ENCODE assay signal across 25 mouse cellular contexts in genomic region chr6:30702881-30703280, GRCm38 (mm10). TPM values are rescaled to one million over a fixed set of nuclear protein-coding genes. Genes with fewer than 3 reads are reported as not detected.
DNase-seq lines count a peak whose midpoint lies in the region; ATAC-seq lines count a peak whose summit lies in the region.
"Had no signal": no experiment of that assay in that cellular context is flagged by ENCODE, and none has a peak within 500 bp of the region (broad histone marks: within the 10 kb centered on the region; RNA-seq: fewer than 3 reads in every experiment).

No protein-coding gene starts in this region.

- no peak overlapping the region for H3K4me3 ChIP-seq in midbrain, embryonic 11.5 days (ENCODE audit: low read depth, low read length)
- H3K4me3 ChIP-seq in midbrain, embryonic 16.5 days (ENCODE audit: low read depth, low read length): no peak overlapping the region
- no peak overlapping the region for H3K4me3 ChIP-seq in limb, embryonic 11.5 days (ENCODE audit: low read depth, low read length)
- H3K4me3 ChIP-seq in stomach, embryonic 16.5 days (replicated peaks; ENCODE audit: low read length): no peak overlapping the region
- H3K4me3 ChIP-seq: embryonic facial prominence, embryonic 15.5 days; hindbrain, embryonic 10.5 days; left cerebral cortex, adult 2 months; limb, embryonic 15.5 days had no signal

- WGBS in midbrain, embryonic 11.5 days: 91% methylated on average over 6 of the region's 6 CpGs
- 79% methylated on average over 6 of the region's 6 CpGs for WGBS in midbrain, embryonic 16.5 days
- 33% methylated on average over 6 of the region's 6 CpGs for WGBS in limb, embryonic 11.5 days
- 67% methylated on average over 6 of the region's 6 CpGs for WGBS in stomach, embryonic 16.5 days

- peaks cover 4% of the 10 kb centered on the region for H3K4me1 ChIP-seq in midbrain, embryonic 11.5 days (ENCODE audit: control insufficient read depth, insufficient read depth, low read length)
- H3K4me1 ChIP-seq in midbrain, embryonic 16.5 days (ENCODE audit: control insufficient read depth, insufficient read depth, low read length): no peaks in the 10 kb centered on the region
- H3K4me1 ChIP-seq in limb, embryonic 11.5 days (ENCODE audit: control insufficient read depth, insufficient read depth, low read length): peaks cover 17% of the 10 kb centered on the region
- peaks cover 10% of the 10 kb centered on the region for H3K4me1 ChIP-seq in stomach, embryonic 16.5 days (ENCODE audit: control insufficient read depth, insufficient read depth, low read length)

- no peaks in the 10 kb centered on the region for H3K9me3 ChIP-seq in midbrain, embryonic 11.5 days (ENCODE audit: control insufficient read depth, low read length)
- no peaks in the 10 kb centered on the region for H3K9me3 ChIP-seq in midbrain, embryonic 16.5 days (replicated peaks; ENCODE audit: control insufficient read depth, low read length, poor library complexity, severe bottlenecking)
- H3K9me3 ChIP-seq in limb, embryonic 11.5 days (ENCODE audit: control insufficient read depth, low read length): no peaks in the 10 kb centered on the region
- no peaks in the 10 kb centered on the region for H3K9me3 ChIP-seq in stomach, embryonic 16.5 days (replicated peaks; ENCODE audit: control insufficient read depth, low read length)
- H3K9me3 ChIP-seq: embryonic facial prominence, embryonic 15.5 days; hindbrain, embryonic 10.5 days; limb, embryonic 15.5 days had no signal

- intact Hi-C loops in heart, postnatal 14 days (cut with DNase I): no loop called here
- intact Hi-C loops in left cerebral cortex, postnatal 10 days (cut with DNase I): no loop called here

- H3K9ac ChIP-seq in midbrain, embryonic 11.5 days (ENCODE audit: low read length): no peak overlapping the region
- no peak overlapping the region for H3K9ac ChIP-seq in midbrain, embryonic 16.5 days (ENCODE audit: low read depth, low read length)
- H3K9ac ChIP-seq in limb, embryonic 11.5 days (ENCODE audit: low read length): no peak overlapping the region
- no peak overlapping the region for H3K9ac ChIP-seq in stomach, embryonic 16.5 days (ENCODE audit: low read length)
- H3K9ac ChIP-seq: embryonic facial prominence, embryonic 15.5 days; limb, embryonic 15.5 days; liver, embryonic 14.5 days; lung, embryonic 14.5 days had no signal

- H3K36me3 ChIP-seq in midbrain, embryonic 11.5 days (ENCODE audit: control insufficient read depth, insufficient read depth, low read length): no peaks in the 10 kb centered on the region
- no peaks in the 10 kb centered on the region for H3K36me3 ChIP-seq in midbrain, embryonic 16.5 days (ENCODE audit: control insufficient read depth, insufficient read depth, low read length)
- H3K36me3 ChIP-seq in limb, embryonic 11.5 days (ENCODE audit: control insufficient read depth, insufficient read depth, low read length): no peaks in the 10 kb centered on the region
- H3K36me3 ChIP-seq in stomach, embryonic 16.5 days (ENCODE audit: control insufficient read depth, insufficient read depth, low read length): no peaks in the 10 kb centered on the region
- H3K36me3 ChIP-seq: embryonic facial prominence, embryonic 15.5 days; hindbrain, embryonic 10.5 days; limb, embryonic 15.5 days had no signal

- no peaks in the 10 kb centered on the region for H3K27me3 ChIP-seq in midbrain, embryonic 11.5 days (ENCODE audit: control insufficient read depth, insufficient read depth, low read length)
- no peaks in the 10 kb centered on the region for H3K27me3 ChIP-seq in midbrain, embryonic 16.5 days (ENCODE audit: control insufficient read depth, insufficient read depth, low read depth, low read length)
- no peaks in the 10 kb centered on the region for H3K27me3 ChIP-seq in limb, embryonic 11.5 days (ENCODE audit: control insufficient read depth, insufficient read depth, low read length)
- H3K27me3 ChIP-seq in stomach, embryonic 16.5 days (ENCODE audit: control insufficient read depth, insufficient read depth, low read length): no peaks in the 10 kb centered on the region
- H3K27me3 ChIP-seq: embryonic facial prominence, embryonic 15.5 days; limb, embryonic 15.5 days had no signal

- H3K27ac ChIP-seq in midbrain, embryonic 11.5 days (ENCODE audit: low read depth, low read length): no peak overlapping the region
- H3K27ac ChIP-seq in midbrain, embryonic 16.5 days (ENCODE audit: low read length): no peak overlapping the region
- peak overlapping the region; percentile 74 for H3K27ac ChIP-seq in limb, embryonic 11.5 days (replicated peaks; ENCODE audit: low read depth, low read length)
- H3K27ac ChIP-seq in stomach, embryonic 16.5 days (ENCODE audit: low read length): peak overlapping the region; percentile 75; the same call in 1 of the 2 replicates
- H3K27ac ChIP-seq: hindbrain, embryonic 10.5 days; hindbrain, postnatal 0 days; left cerebral cortex, adult 2 months; liver, embryonic 14.5 days had no signal

- no peak overlapping the region for H3K4me2 ChIP-seq in midbrain, embryonic 11.5 days
- no peak overlapping the region for H3K4me2 ChIP-seq in midbrain, embryonic 16.5 days (ENCODE audit: low read length)
- H3K4me2 ChIP-seq in limb, embryonic 11.5 days (ENCODE audit: low read depth, severe bottlenecking): no peak overlapping the region
- no peak overlapping the region for H3K4me2 ChIP-seq in stomach, embryonic 16.5 days (ENCODE audit: low read depth, low read length)
- H3K4me2 ChIP-seq: embryonic facial prominence, embryonic 15.5 days; limb, embryonic 15.5 days; lung, embryonic 14.5 days had no signal

- no peak for ATAC-seq in midbrain, embryonic 11.5 days (ENCODE audit: low FRiP score)
- no peak for ATAC-seq in midbrain, embryonic 16.5 days
- 0 out of 2 replicates have a peak, but pooled peaks have one; percentile 45 for ATAC-seq in limb, embryonic 11.5 days (ENCODE audit: insufficient number of reproducible peaks, low FRiP score, low TSS enrichment, low read depth)
- no peak for ATAC-seq in stomach, embryonic 16.5 days (ENCODE audit: insufficient read depth, low FRiP score)
- ATAC-seq: CD4-positive, CD25-positive, alpha-beta regulatory T cell, adult 4 months; forebrain, embryonic 16.5 days; hindbrain, postnatal 0 days; intestine, embryonic 16.5 days had no signal

- peak; percentile 36 for DNase-seq in heart, adult 11 months
- DNase-seq in heart, postnatal 14 days: no peak
- peak; percentile 14 for DNase-seq in midbrain, embryonic 11.5 days (ENCODE audit: low spot score, missing footprints)
- peak; percentile 70 for DNase-seq in limb, embryonic 11.5 days (ENCODE audit: low spot score)
- no peak for DNase-seq in left cerebral cortex, postnatal 10 days (ENCODE audit: extremely low spot score in 1 of 2, low spot score in 2 of 2)
- no peak for DNase-seq in cerebellum, postnatal 10 days
- DNase-seq: adrenal gland, postnatal 14 days; cerebellum, adult 8-10 months; gastrocnemius, postnatal 25 days; kidney, adult 9 months; lung, embryonic 14.5 days; right cerebral cortex, adult 18-20 months; right cerebral cortex, postnatal 4 days; thymus, postnatal 25 days had no signal

RNA-seq across cellular contexts. Expression of gene Cep41, which starts 9.3 kb away (rescaled TPM):
- 1 to 10 TPM; 2.9 to 3.1 TPM for total RNA-seq in heart, postnatal 14 days (2021)
- 23.8 and 24.5 TPM in 2 replicates for polyA plus RNA-seq in midbrain, embryonic 11.5 days (2014; fragmentation: Nextera tagmentation; extraction: Ambion mirVana)
- polyA plus RNA-seq in midbrain, embryonic 16.5 days (2015; fragmentation: Nextera tagmentation; extraction: Ambion mirVana): 13.2 and 17.1 TPM in 2 replicates
- 43.2 and 48.9 TPM in 2 replicates for polyA plus RNA-seq in limb, embryonic 11.5 days (2014; fragmentation: Nextera tagmentation; extraction: Ambion mirVana)
- 8.8 and 11.6 TPM in 2 replicates for polyA plus RNA-seq in stomach, embryonic 16.5 days (2015; fragmentation: Nextera tagmentation; extraction: Ambion mirVana)
- 1 to 10 TPM; 7.1 to 7.8 TPM for total RNA-seq in left cerebral cortex, postnatal 10 days (2021)

RNA-seq across cellular contexts. Expression of gene Mest, which starts 20.5 kb away (rescaled TPM):
- total RNA-seq in heart, postnatal 14 days (2021): 10 to 100 TPM; 51.2 to 65.0 TPM
- polyA plus RNA-seq in midbrain, embryonic 11.5 days (2014; fragmentation: Nextera tagmentation; extraction: Ambion mirVana): 1,255 and 1,269 TPM in 2 replicates
- 268 and 368 TPM in 2 replicates for polyA plus RNA-seq in midbrain, embryonic 16.5 days (2015; fragmentation: Nextera tagmentation; extraction: Ambion mirVana)
- polyA plus RNA-seq in limb, embryonic 11.5 days (2014; fragmentation: Nextera tagmentation; extraction: Ambion mirVana): 2,834 and 2,987 TPM in 2 replicates
- 746 and 846 TPM in 2 replicates for polyA plus RNA-seq in stomach, embryonic 16.5 days (2015; fragmentation: Nextera tagmentation; extraction: Ambion mirVana)
- 100 to 1,000 TPM; 102 to 105 TPM for total RNA-seq in left cerebral cortex, postnatal 10 days (2021)

Comparison
In these comparisons a context has a peak if more than half of its experiments do, and no peak if none do; other contexts are left out.
1. DNase-seq: peak in heart, adult 11 months (single experiment), midbrain, embryonic 11.5 days (single experiment) and limb, embryonic 11.5 days (single experiment); none in heart, postnatal 14 days (0 of 2), left cerebral cortex, postnatal 10 days (0 of 2) and cerebellum, postnatal 10 days (0 of 2).
2. H3K27ac ChIP-seq: peak in limb, embryonic 11.5 days (single experiment) and stomach, embryonic 16.5 days (single experiment); none in midbrain, embryonic 11.5 days (single experiment) and midbrain, embryonic 16.5 days (single experiment).